Mouse (Mus musculus) ES-E14 (cell line): ENCODE results near the gene Cxcl3.

Experiments
- CHD2 ChIP-seq: IDR thresholded peaks from 2 replicates; pipeline ENCODE4 v1.6.1; 2014; ENCODE audit warnings: mild to moderate bottlenecking, low read depth, low read length, inconsistent platforms
- HCFC1 ChIP-seq: IDR thresholded peaks from 2 replicates; pipeline ENCODE4 v1.6.1; 2012; ENCODE audit warnings: low read length, inconsistent platforms, borderline replicate concordance; ENCODE audit not compliant: insufficient read depth

GRCm38 (mm10) chr5:90804574-90804973, 18.7 kb downstream of the Cxcl3 start:
- no peak for TF ChIP-seq CHD2
- no peak for TF ChIP-seq HCFC1
